Mouse (Mus musculus): Measurements from ENCODE around the gene Atp8b4. TPM values are rescaled to one million over a fixed set of nuclear protein-coding genes. Genes with fewer than 3 reads are reported as not detected.

The Atp8b4 gene
- polyA plus RNA-seq, 1 experiment from 2014 or later: 2.1 TPM

DNA sequence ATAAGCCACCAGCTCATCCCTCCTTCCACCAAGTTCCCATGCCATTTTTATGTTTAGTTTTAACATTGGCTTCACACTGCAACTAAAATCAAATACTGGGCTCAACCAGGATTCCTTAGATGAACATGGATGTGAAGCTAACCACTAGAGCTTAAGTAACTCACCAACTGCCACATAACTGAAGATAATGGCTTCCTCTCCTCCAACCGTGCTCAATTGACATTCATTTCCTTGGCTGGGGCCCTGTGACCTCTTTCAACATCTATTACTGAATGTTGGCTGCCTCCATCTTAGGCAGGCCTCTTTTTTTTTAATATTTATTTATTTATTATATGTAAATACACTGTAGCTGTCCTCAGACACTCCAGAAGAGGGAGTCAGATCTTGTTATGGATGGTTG is 7.8 kb upstream of the Atp8b4 start:
- H3K4me2 ChIP-seq (ENCODE audit: low read depth, low read length): no peak overlapping the region
- DNase-seq (ENCODE audit: low spot score) (no peak), ATAC-seq (replicated peaks; ENCODE audit: insufficient number of reproducible peaks, low FRiP score, low TSS enrichment, low read depth) (no peak)
- H3K36me3 ChIP-seq (replicated peaks; ENCODE audit: control insufficient read depth, insufficient read depth, low read depth, low read length): no peaks in the 10 kb centered on the region
- no peak overlapping the region for H3K4me3 ChIP-seq (ENCODE audit: low read depth, low read length)
- H3K27ac ChIP-seq (replicated peaks; ENCODE audit: low read depth, low read length): no peak overlapping the region
- H3K9me3 ChIP-seq (replicated peaks; ENCODE audit: control insufficient read depth, low read length): no peaks in the 10 kb centered on the region
- H3K9ac ChIP-seq (replicated peaks; ENCODE audit: low read length): no peak overlapping the region
- no peaks in the 10 kb centered on the region for H3K27me3 ChIP-seq (ENCODE audit: control insufficient read depth, insufficient read depth, low read length)
- no peaks in the 10 kb centered on the region for H3K4me1 ChIP-seq (ENCODE audit: control insufficient read depth, insufficient read depth, low read length)
- WGBS: 52% methylated on average over 1 of the region's 1 CpGs

DNA sequence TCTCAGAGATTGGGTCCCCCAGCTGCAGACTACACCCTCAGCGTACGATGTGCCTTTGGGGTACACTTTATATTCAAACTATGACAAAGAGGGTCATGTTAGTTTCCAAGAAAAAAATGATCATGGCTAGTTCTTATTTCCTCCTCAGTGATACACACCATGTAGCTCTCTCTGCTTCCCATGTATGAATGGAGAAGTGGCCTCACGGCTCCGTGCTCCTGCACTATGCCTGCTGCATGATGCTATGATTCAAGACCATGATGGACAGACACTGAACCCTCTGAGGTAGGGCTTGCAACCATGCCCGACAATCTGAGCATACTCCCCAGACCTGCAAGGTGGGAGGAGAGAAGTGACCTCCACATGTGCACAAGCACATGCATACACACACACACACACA is 7.0 kb upstream of the Atp8b4 start:
- H3K27me3 ChIP-seq (ENCODE audit: control insufficient read depth, insufficient read depth, low read length): no peaks in the 10 kb centered on the region
- ATAC-seq (replicated peaks; ENCODE audit: insufficient number of reproducible peaks, low FRiP score, low TSS enrichment, low read depth) (no peak), DNase-seq (ENCODE audit: low spot score) (no peak)
- no peak overlapping the region for H3K27ac ChIP-seq (replicated peaks; ENCODE audit: low read depth, low read length)
- H3K9me3 ChIP-seq (replicated peaks; ENCODE audit: control insufficient read depth, low read length): no peaks in the 10 kb centered on the region
- 90% methylated on average over 5 of the region's 5 CpGs for WGBS
- no peak overlapping the region for H3K4me3 ChIP-seq (ENCODE audit: low read depth, low read length)
- H3K36me3 ChIP-seq (replicated peaks; ENCODE audit: control insufficient read depth, insufficient read depth, low read depth, low read length): no peaks in the 10 kb centered on the region
- H3K4me2 ChIP-seq (ENCODE audit: low read depth, low read length): no peak overlapping the region
- H3K9ac ChIP-seq (replicated peaks; ENCODE audit: low read length): no peak overlapping the region
- no peaks in the 10 kb centered on the region for H3K4me1 ChIP-seq (ENCODE audit: control insufficient read depth, insufficient read depth, low read length)

DNA sequence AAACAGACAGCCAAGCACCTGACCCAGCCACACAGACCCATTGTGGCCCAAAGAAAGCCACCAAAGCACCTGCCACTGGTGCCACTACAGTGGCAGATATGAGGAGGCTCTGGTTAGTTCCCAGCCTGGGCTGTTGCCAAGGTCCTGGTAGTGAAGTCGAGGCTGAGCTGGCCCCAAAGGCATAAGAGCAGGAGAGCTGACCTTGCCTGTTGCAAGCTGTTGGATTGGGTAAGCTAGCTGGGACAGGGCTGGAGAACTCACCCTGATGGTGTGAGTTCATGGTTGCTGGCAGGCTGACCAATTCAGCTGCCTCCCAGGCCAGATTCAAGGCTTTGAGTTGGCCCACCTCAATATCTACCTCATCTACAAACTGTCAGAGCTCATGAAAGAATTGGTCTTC is 4.7 kb upstream of the Atp8b4 start:
- ATAC-seq (replicated peaks; ENCODE audit: insufficient number of reproducible peaks, low FRiP score, low TSS enrichment, low read depth) (no peak), DNase-seq (ENCODE audit: low spot score) (no peak)
- H3K27me3 ChIP-seq (ENCODE audit: control insufficient read depth, insufficient read depth, low read length): no peaks in the 10 kb centered on the region
- no peak overlapping the region for H3K9ac ChIP-seq (replicated peaks; ENCODE audit: low read length)
- H3K36me3 ChIP-seq (replicated peaks; ENCODE audit: control insufficient read depth, insufficient read depth, low read depth, low read length): no peaks in the 10 kb centered on the region
- H3K9me3 ChIP-seq (replicated peaks; ENCODE audit: control insufficient read depth, low read length): no peaks in the 10 kb centered on the region
- H3K27ac ChIP-seq (replicated peaks; ENCODE audit: low read depth, low read length): no peak overlapping the region
- H3K4me3 ChIP-seq (ENCODE audit: low read depth, low read length): no peak overlapping the region
- no peaks in the 10 kb centered on the region for H3K4me1 ChIP-seq (ENCODE audit: control insufficient read depth, insufficient read depth, low read length)
- no peak overlapping the region for H3K4me2 ChIP-seq (ENCODE audit: low read depth, low read length)
- 95% methylated on average over 1 of the region's 1 CpGs for WGBS

DNA sequence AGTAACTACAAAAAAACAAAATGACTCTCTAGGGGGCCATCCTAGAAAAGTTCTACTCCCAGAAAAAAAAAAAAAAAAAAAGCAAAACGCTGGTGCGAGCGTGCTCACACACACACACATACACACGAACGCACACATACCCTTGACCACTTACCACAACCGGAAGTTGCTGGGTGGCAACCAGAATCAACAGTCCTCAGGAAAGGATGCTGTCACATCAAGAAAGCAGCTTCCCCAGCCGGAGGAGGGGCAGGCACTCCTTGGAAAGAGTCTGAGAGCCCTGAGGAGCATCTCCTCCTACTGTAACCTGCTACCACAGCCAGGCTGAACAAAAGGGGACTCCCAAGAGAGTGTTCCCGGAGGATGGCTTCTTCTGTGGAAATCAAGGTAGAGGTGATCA is 744 bp downstream of the Atp8b4 start:
- Histone ChIP-seq H3K4me3 (ENCODE audit: low read depth, low read length) (no peak overlapping the region), H3K27me3 (ENCODE audit: control insufficient read depth, insufficient read depth, low read length) (no peaks in the 10 kb centered on the region), H3K9me3 (replicated peaks; ENCODE audit: control insufficient read depth, low read length) (no peaks in the 10 kb centered on the region), H3K27ac (replicated peaks; ENCODE audit: low read depth, low read length) (no peak overlapping the region), H3K36me3 (replicated peaks; ENCODE audit: control insufficient read depth, insufficient read depth, low read depth, low read length) (no peaks in the 10 kb centered on the region), H3K9ac (replicated peaks; ENCODE audit: low read length) (no peak overlapping the region), H3K4me1 (ENCODE audit: control insufficient read depth, insufficient read depth, low read length) (no peaks in the 10 kb centered on the region), H3K4me2 (ENCODE audit: low read depth, low read length) (no peak overlapping the region)
- no peak for DNase-seq (ENCODE audit: low spot score)
- 73% methylated on average over 8 of the region's 8 CpGs for WGBS
- ATAC-seq (replicated peaks; ENCODE audit: insufficient number of reproducible peaks, low FRiP score, low TSS enrichment, low read depth): no peak

DNA sequence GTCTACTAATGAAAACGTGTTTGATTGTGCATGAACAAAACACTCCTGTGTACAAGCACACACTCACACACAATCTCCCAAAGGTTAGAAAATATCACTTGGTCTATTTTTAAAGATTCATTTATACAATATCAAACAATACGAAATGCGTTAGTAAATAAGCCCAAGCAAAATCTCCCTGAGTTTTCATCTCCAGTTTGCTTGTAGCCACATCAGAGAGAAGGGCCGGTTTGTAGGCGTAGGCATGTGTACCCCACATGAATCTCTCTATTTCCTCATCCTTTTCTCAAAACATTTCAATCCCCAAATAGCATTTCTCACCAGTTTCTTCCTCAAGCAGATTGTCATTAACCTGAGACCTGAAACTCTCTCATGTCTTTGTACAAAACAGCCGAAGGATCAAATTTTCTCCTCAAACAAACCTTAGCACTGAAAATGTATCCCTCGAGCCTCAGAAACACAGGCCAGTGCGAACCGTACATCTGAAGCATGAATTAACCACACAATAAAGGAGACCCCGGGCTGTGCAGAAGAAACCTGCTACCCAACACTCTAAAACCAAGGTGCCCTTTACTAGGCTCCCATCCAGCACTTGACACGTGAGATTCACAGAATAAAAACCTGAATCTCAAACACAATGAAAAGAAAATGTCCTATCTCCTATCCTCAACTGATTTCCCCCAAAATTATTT is 1.6 kb downstream of the Atp8b4 start:
- no peak overlapping the region for H3K4me2 ChIP-seq (ENCODE audit: low read depth, low read length)
- H3K9ac ChIP-seq (replicated peaks; ENCODE audit: low read length): no peak overlapping the region
- no peak overlapping the region for H3K4me3 ChIP-seq (ENCODE audit: low read depth, low read length)
- H3K4me1 ChIP-seq (ENCODE audit: control insufficient read depth, insufficient read depth, low read length): no peaks in the 10 kb centered on the region
- no peaks in the 10 kb centered on the region for H3K36me3 ChIP-seq (replicated peaks; ENCODE audit: control insufficient read depth, insufficient read depth, low read depth, low read length)
- H3K9me3 ChIP-seq (replicated peaks; ENCODE audit: control insufficient read depth, low read length): no peaks in the 10 kb centered on the region
- ATAC-seq (replicated peaks; ENCODE audit: insufficient number of reproducible peaks, low FRiP score, low TSS enrichment, low read depth): no peak
- no peaks in the 10 kb centered on the region for H3K27me3 ChIP-seq (ENCODE audit: control insufficient read depth, insufficient read depth, low read length)
- no peak overlapping the region for H3K27ac ChIP-seq (replicated peaks; ENCODE audit: low read depth, low read length)
- 83% methylated on average over 11 of the region's 11 CpGs for WGBS
- no peak for DNase-seq (ENCODE audit: low spot score)

DNA sequence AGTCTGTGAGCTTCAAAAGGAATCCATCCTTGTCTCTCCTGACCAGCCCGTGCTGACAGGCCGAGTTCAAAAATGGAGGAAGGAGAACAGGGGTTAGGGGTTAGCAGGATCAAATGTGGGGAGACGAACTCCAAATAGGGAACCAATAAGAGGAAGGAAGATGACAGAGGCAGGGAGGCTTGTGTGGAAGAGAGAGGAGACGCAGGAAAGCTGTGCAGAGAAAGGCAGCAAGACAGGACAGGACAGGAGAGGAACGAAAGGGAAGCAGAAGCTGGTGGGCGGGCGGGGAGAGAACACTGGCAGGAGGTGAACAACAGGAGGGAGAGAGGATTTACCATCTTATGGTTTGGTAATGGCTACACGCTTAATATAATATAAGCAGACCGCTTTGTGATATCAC is 3.6 kb downstream of the Atp8b4 start:
- Histone ChIP-seq H3K27me3 (ENCODE audit: control insufficient read depth, insufficient read depth, low read length) (no peaks in the 10 kb centered on the region), H3K9me3 (replicated peaks; ENCODE audit: control insufficient read depth, low read length) (no peaks in the 10 kb centered on the region), H3K4me2 (ENCODE audit: low read depth, low read length) (no peak overlapping the region), H3K27ac (replicated peaks; ENCODE audit: low read depth, low read length) (no peak overlapping the region), H3K36me3 (replicated peaks; ENCODE audit: control insufficient read depth, insufficient read depth, low read depth, low read length) (no peaks in the 10 kb centered on the region), H3K4me1 (ENCODE audit: control insufficient read depth, insufficient read depth, low read length) (no peaks in the 10 kb centered on the region), H3K4me3 (ENCODE audit: low read depth, low read length) (no peak overlapping the region), H3K9ac (replicated peaks; ENCODE audit: low read length) (no peak overlapping the region)
- DNase-seq (ENCODE audit: low spot score) (no peak), ATAC-seq (replicated peaks; ENCODE audit: insufficient number of reproducible peaks, low FRiP score, low TSS enrichment, low read depth) (no peak)
- WGBS: 87% methylated on average over 9 of the region's 9 CpGs

DNA sequence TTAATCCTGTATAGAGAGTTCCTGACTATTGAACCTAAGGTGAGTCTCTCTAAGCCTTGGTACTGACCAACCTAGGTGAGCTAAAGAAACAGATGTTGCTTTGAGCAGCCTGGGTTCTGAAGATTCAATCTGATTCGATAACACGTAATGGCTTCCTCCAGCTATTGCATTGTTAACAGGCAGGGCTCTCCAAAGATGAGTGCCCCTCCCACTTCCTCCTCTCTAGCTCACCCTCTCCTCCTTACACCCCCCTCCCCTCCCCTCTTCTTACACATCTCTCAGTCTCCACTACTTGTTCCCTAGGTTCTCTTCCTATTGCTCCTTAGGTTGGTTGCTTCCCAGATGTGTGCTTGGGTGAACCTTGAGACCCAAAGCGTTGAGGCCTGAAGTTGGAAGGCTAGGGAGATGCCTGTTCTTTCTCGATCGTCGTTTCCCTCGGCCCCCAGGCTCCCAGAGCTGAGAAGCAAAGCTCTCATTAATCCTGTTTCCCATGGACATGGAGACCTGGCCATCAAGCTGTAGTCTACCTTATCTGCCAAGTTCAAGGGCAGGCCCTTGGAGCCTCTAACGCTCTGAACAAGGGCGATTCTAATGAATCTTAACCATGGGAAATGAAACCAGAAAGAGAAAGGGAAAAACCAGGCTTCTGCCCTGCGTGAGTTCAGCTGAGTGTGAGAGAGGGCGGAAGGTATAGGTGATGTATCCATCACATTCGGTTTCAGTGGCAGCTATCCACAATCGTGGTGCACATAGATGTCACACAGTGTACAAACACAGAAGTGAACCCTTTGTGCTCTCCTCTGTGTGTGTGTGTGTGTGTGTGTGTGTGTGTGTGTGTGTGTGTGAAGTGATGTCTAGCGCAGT is 4.4 kb downstream of the Atp8b4 start:
- Histone ChIP-seq H3K4me1 (ENCODE audit: control insufficient read depth, insufficient read depth, low read length) (no peaks in the 10 kb centered on the region), H3K4me3 (ENCODE audit: low read depth, low read length) (no peak overlapping the region), H3K4me2 (ENCODE audit: low read depth, low read length) (no peak overlapping the region), H3K27me3 (ENCODE audit: control insufficient read depth, insufficient read depth, low read length) (no peaks in the 10 kb centered on the region), H3K9ac (replicated peaks; ENCODE audit: low read length) (no peak overlapping the region), H3K27ac (replicated peaks; ENCODE audit: low read depth, low read length) (no peak overlapping the region), H3K9me3 (replicated peaks; ENCODE audit: control insufficient read depth, low read length) (no peaks in the 10 kb centered on the region), H3K36me3 (replicated peaks; ENCODE audit: control insufficient read depth, insufficient read depth, low read depth, low read length) (no peaks in the 10 kb centered on the region)
- ATAC-seq (replicated peaks; ENCODE audit: insufficient number of reproducible peaks, low FRiP score, low TSS enrichment, low read depth) (no peak), DNase-seq (ENCODE audit: low spot score) (no peak)
- 89% methylated on average over 14 of the region's 14 CpGs for WGBS

DNA sequence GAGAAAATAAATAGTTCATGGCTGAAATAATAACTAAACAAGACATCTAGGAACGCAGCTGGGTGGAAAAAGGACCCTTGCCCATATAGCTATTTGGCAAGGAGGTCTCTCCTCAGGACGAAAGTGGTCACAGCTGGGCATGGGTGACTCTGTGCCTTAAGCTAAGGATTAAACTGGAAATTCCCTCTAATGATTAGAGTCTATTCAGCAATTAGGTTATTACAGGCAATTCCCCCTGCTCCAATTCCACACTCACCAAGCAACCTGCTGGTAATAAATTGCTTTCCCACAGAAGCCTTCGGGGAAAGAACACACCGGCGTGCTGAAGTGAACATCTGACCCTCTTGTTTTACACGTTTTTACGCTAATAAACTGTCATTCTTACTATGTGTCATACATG is 5.2 kb downstream of the Atp8b4 start:
- Histone ChIP-seq H3K9ac (replicated peaks; ENCODE audit: low read length) (no peak overlapping the region), H3K4me3 (ENCODE audit: low read depth, low read length) (no peak overlapping the region), H3K27me3 (ENCODE audit: control insufficient read depth, insufficient read depth, low read length) (no peaks in the 10 kb centered on the region), H3K27ac (replicated peaks; ENCODE audit: low read depth, low read length) (no peak overlapping the region), H3K9me3 (replicated peaks; ENCODE audit: control insufficient read depth, low read length) (no peaks in the 10 kb centered on the region), H3K36me3 (replicated peaks; ENCODE audit: control insufficient read depth, insufficient read depth, low read depth, low read length) (no peaks in the 10 kb centered on the region), H3K4me2 (ENCODE audit: low read depth, low read length) (no peak overlapping the region), H3K4me1 (ENCODE audit: control insufficient read depth, insufficient read depth, low read length) (no peaks in the 10 kb centered on the region)
- ATAC-seq (replicated peaks; ENCODE audit: insufficient number of reproducible peaks, low FRiP score, low TSS enrichment, low read depth) (no peak), DNase-seq (ENCODE audit: low spot score) (no peak)
- 70% methylated on average over 7 of the region's 7 CpGs for WGBS
